Mouse (Mus musculus) lung, postnatal 0 days (tissue): ENCODE measurements around the gene Caml.

ENCODE experiments used
- CTCF ChIP-seq: IDR thresholded peaks from 2 replicates; pipeline ENCODE4 v1.5.1; 2016; ENCODE audit warnings: antibody characterized with exemption, mild to moderate bottlenecking
- EP300 ChIP-seq: IDR thresholded peaks from 2 replicates; pipeline ENCODE4 v1.6.1; 2016; ENCODE audit warnings: antibody characterized with exemption, mild to moderate bottlenecking, control low read depth

DNA sequence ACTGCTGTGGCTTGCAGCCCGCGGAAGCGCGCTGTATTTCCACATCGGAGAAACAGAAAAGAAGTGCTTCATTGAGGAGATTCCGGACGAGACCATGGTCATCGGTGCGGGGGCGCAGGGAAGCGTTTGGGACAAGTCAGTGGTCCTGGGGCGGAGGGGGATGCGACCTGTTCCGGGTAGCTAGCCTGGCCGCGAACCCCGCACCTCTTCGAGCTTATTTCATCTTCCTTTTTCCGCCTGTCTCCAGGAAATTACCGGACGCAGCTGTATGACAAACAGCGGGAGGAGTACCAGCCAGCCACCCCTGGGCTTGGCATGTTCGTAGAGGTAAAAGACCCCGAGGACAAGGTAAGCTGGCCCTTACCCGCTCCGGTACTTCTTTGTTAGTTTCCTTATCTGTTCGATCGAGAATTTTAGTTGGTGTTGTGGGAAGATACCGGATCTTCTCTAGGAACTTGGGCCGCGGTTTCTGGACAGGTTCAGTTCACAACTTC is 29.5 kb upstream of the Caml start:
- no peak for TF ChIP-seq CTCF
- no peak for TF ChIP-seq EP300
